Mouse (Mus musculus): ENCODE results near the gene Mcoln1.

DNA sequence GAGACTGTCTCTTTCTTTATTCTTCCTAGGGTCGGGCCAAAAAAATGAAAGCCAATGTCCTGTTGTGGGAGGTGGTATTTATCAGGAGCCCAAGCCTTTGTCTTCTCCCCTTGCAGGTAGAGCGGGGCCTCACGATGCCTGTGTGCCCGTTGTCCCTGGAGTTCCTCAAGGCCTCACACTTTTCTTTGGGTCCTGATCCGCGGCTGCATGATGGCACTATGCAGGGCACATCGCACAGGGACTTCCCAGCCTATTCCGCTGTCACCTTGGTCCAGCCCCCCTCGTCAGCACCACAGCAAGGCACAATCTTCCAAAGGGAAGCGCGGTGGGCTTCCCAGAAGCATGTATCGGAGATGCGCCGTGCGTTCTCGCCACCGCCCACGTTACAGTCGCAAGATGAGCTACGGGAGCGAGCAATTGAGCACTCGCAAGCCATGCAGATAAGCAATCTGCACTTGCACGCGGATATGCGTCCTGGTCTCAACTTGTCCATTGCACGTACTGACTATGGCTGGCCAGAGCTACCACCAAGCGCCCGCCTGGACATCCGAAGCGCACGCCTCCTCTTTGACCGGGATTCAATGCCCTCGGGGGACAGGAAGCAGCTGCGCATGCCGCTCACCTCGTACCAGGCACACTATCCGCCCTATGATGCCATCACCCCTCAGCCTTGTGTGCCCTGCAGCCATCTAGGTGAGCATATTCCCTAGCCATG lies 24.4 kb upstream of the Mcoln1 start:
- TF ChIP-seq CTCF (IDR thresholded peaks at IDR 0.05; ENCODE audit: low read depth) (no peak), EP300 (IDR thresholded peaks at IDR 0.05; ENCODE audit: low read depth) (no peak)
